Mouse (Mus musculus) liver, embryonic 11.5 days (tissue): Measurements from ENCODE around the gene Naglu. TPM values are rescaled to one million over a fixed set of nuclear protein-coding genes. Genes with fewer than 3 reads are reported as not detected.

Source experiments
- ATAC-seq: fragments of 200-750 bp; cut with Nextera tagmentation; replicated peaks from 2 replicates; pipeline ENCODE4 v1.8.0; 2017; ENCODE audit warnings: moderate number of reproducible peaks, mild to moderate bottlenecking, moderate TSS enrichment, moderate library complexity; ENCODE audit not compliant: low FRiP score
- DNase-seq: peaks from one replicate; pipeline ENCODE4 v3.0.0-alpha.2; 2017; ENCODE audit warnings: low spot score
- H3K27ac ChIP-seq: fragments of 300-500 bp; sonication (generic); 2 replicates; pipeline ENCODE4 v1.5.1; 2014; ENCODE audit warnings: mild to moderate bottlenecking, low read depth, low read length, control low read depth
- H3K27me3 ChIP-seq: fragments of 300-500 bp; sonication (generic); replicated peaks from 2 replicates; pipeline ENCODE4 v1.6.1; 2014; ENCODE audit warnings: low read length, mixed read lengths; ENCODE audit not compliant: control insufficient read depth, insufficient read depth
- H3K36me3 ChIP-seq: fragments of 300-500 bp; sonication (generic); 2 replicates; pipeline ENCODE4 v1.6.1; 2014; ENCODE audit warnings: mild to moderate bottlenecking, low read length, moderate library complexity, mixed read lengths; ENCODE audit not compliant: control insufficient read depth, insufficient read depth
- H3K4me1 ChIP-seq: fragments of 300-500 bp; sonication (generic); replicated peaks from 2 replicates; pipeline ENCODE4 v1.6.1; 2014; ENCODE audit warnings: low read length, mixed read lengths; ENCODE audit not compliant: control insufficient read depth, insufficient read depth
- H3K4me2 ChIP-seq: fragments of 300-500 bp; sonication (generic); 2 replicates; pipeline ENCODE4 v1.6.1; 2014; ENCODE audit warnings: mild to moderate bottlenecking, control low read depth, moderate library complexity
- H3K4me3 ChIP-seq: fragments of 300-500 bp; sonication (generic); 2 replicates; pipeline ENCODE4 v1.5.1; 2014; ENCODE audit warnings: low read depth, low read length, control low read depth
- H3K9ac ChIP-seq: fragments of 300-500 bp; sonication (generic); 2 replicates; pipeline ENCODE4 v1.6.1; 2014; ENCODE audit warnings: low read depth, low read length, control low read depth
- H3K9me3 ChIP-seq: fragments of 300-500 bp; sonication (generic); 2 replicates; pipeline ENCODE4 v1.6.1; 2016; ENCODE audit warnings: low read length, inconsistent platforms, mixed read lengths; ENCODE audit not compliant: control insufficient read depth
- WGBS: fragments of 180-500 bp; shearing (Covaris S2); extraction: QIAGEN DNeasy Blood & Tissue Kit; methylation state at CpG from one replicate; pipeline ENCODE4 v1.1.7; 2014; 5-methylcytosine and 5-hydroxymethylcytosine counted together
- polyA plus RNA-seq: library from polyadenylated mRNA; unstranded; fragments of >200 nt; fragmentation: Nextera tagmentation; extraction: Ambion mirVana; gene quantifications from 2 replicates; pipeline ENCODE4 v1.2.1, GENCODE M21; 2014

Gene Naglu
- polyA plus RNA-seq, 1 experiment from 2014 or later = 8.0 TPM

DNA sequence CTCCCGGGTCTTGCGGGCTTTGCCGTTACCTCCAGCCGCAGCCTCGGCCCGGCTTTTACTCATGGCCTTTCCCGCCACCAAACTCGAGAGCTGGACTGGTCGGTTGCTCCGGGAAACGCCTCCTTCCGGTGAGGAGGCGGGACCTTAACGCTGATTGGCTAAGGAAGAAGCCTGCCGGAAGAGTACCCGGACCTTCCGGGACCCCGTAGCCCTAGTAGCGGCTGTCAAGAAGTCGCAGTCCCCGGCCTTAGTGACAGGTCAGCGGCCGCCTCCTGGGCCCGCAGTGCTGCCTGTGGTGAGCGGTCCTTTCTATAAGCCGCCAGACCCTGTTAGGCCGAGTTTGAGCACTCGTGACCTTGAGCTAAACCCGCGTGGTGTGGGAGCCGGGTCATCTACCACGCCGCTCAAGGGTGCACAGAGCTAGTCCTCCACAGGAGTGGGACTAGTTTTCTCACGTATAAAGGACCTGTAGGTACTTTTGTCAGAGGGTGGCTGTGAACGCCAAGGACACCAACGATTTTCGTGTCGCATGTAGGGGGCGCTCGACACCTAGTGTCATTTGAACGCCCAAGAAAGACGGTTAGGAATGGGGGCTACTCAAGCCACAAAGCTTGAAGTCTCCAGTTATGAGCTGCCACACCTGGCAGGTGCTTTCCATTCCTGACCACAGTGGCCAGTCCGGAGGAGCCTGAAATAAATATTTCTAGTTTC lies 25.7 kb downstream of the Naglu start, which contains the start of gene Psmc3ip:
Gene Psmc3ip (minus strand): TSS at position 123 of the 711 bp plus-strand sequence.
- peak; percentile 92 for DNase-seq
- under 1% methylated on average over 43 of the region's 43 CpGs for WGBS
- Histone ChIP-seq H3K27me3 (no peaks in the 10 kb centered on the region), H3K4me2 (peak within 1 kb of the TSS; percentile 96), H3K9me3 (no peaks in the 10 kb centered on the region), H3K9ac (peak within 1 kb of the TSS; percentile 82), H3K4me3 (peak within 1 kb of the TSS; percentile 62), H3K4me1 (peaks cover 8% of the 10 kb centered on the region), H3K27ac (peak within 1 kb of the TSS; percentile 86), H3K36me3 (peaks cover 53% of the 10 kb centered on the region)
- peak; percentile 97 for ATAC-seq

DNA sequence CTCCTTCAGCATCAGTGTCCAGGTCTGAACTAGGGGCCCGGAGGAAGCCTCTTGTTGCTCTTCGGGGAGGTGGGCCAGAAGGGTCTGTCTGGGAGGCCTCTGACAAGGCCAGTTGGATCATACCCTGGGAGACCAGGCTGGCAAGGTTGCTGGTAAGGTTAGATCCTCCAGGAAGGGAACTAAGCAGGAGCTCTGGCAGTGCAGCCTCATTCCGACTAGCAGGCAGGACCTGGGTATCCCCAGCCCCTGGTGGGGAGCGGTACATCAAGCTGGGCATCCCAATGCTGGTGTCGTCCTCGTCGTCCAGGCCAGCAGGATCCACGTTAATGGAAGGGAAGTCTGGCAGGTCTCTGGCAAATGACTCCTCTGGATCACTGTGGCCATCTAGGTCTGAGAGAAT lies 28.4 kb downstream of the Naglu start:
- no peak overlapping the region for H3K4me3 ChIP-seq
- 91% methylated on average over 8 of the region's 8 CpGs for WGBS
- H3K9me3 ChIP-seq = no peaks in the 10 kb centered on the region
- H3K4me2 ChIP-seq = no peak overlapping the region
- H3K4me1 ChIP-seq = peaks cover 5% of the 10 kb centered on the region
- DNase-seq (no peak), ATAC-seq (no peak)
- H3K9ac ChIP-seq = no peak overlapping the region
- H3K27me3 ChIP-seq = no peaks in the 10 kb centered on the region
- H3K27ac ChIP-seq = no peak overlapping the region
- peaks cover 43% of the 10 kb centered on the region for H3K36me3 ChIP-seq

DNA sequence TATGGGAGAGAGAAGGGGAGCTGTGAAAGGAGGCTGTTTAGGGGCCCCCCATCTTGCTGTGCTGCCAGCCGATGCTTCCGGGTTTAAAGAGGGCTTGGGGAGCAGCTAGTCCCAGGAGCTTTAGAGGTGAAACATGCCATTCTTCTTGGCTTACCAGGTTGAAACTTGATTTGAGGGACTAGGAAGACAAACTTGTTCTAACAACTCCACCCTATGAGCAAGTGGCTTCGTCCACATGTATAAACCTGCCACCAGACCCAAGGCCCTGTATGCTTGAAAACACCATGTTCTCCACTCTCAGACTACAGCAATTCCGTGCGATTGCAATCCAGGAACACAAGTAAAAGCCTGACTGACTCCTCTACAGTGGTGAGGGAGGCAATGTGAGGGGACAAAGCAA lies 33.2 kb downstream of the Naglu start:
- Histone ChIP-seq H3K9ac (no peak overlapping the region), H3K36me3 (peaks cover 35% of the 10 kb centered on the region), H3K4me1 (no peaks in the 10 kb centered on the region), H3K27me3 (no peaks in the 10 kb centered on the region), H3K9me3 (no peaks in the 10 kb centered on the region), H3K4me2 (no peak overlapping the region), H3K27ac (no peak overlapping the region), H3K4me3 (no peak overlapping the region)
- 88% methylated on average over 5 of the region's 5 CpGs for WGBS
- no peak for DNase-seq
- ATAC-seq = no peak

DNA sequence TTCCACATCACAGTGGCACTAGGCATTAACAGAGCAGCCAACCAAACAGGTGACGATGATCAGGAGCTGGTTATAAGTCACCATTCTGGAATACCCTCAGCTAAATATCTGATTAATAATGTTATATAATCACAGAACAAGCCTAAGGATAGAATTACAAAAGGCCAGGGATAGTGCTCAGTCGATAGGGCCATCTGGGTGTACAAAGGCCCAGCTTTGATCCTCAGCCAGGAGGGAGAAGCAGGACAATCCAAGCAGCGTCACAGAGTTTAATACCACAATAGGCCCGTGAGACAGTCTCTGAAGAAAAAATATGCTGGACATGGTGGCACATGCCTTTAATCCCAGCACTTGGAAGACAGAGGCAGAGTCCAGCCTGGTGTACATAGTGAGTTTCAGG lies 39.5 kb downstream of the Naglu start:
- 89% methylated on average over 4 of the region's 4 CpGs for WGBS
- Histone ChIP-seq H3K4me2 (no peak overlapping the region), H3K27ac (no peak overlapping the region), H3K9ac (no peak overlapping the region), H3K27me3 (no peaks in the 10 kb centered on the region), H3K4me1 (no peaks in the 10 kb centered on the region), H3K4me3 (no peak overlapping the region), H3K9me3 (no peaks in the 10 kb centered on the region), H3K36me3 (peaks cover 8% of the 10 kb centered on the region; the same call in 1 of the 2 replicates)
- DNase-seq (no peak), ATAC-seq (no peak)

DNA sequence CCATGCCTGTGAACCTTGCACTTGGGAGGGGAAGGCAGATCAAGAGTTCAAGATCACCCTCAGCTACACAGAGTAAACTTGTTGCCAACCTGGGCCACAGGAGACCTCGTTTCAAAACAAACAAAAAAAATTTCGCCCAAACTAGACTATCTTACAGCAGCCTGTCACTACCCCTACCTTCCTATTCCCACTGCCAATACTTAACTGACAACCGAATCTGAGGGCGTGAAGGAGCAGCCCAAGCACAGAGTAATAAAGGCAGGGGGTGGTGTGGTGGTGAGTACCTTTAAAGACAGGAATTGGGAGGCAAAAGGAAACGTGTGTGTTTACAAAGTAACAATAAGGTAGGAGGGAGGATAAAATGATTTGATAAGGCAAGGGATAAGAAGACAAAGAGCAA lies 40.9 kb downstream of the Naglu start:
- Histone ChIP-seq H3K36me3 (peaks cover 4% of the 10 kb centered on the region; the same call in 1 of the 2 replicates), H3K4me2 (no peak overlapping the region), H3K9ac (no peak overlapping the region), H3K27me3 (no peaks in the 10 kb centered on the region), H3K27ac (no peak overlapping the region), H3K4me3 (no peak overlapping the region), H3K4me1 (no peaks in the 10 kb centered on the region), H3K9me3 (no peaks in the 10 kb centered on the region)
- ATAC-seq (no peak), DNase-seq (no peak)
- 57% methylated on average over 5 of the region's 5 CpGs for WGBS

GRCm38 (mm10) chr11:101111178-101111577 lies 41.4 kb downstream of the Naglu start:
- ATAC-seq (no peak), DNase-seq (no peak)
- no peak overlapping the region for H3K9ac ChIP-seq
- no peaks in the 10 kb centered on the region for H3K9me3 ChIP-seq
- H3K4me1 ChIP-seq = no peaks in the 10 kb centered on the region
- H3K4me2 ChIP-seq = no peak overlapping the region
- 90% methylated on average over 4 of the region's 4 CpGs for WGBS
- no peak overlapping the region for H3K27ac ChIP-seq
- H3K36me3 ChIP-seq = peaks cover 4% of the 10 kb centered on the region; the same call in 1 of the 2 replicates
- H3K27me3 ChIP-seq = no peaks in the 10 kb centered on the region
- no peak overlapping the region for H3K4me3 ChIP-seq

DNA sequence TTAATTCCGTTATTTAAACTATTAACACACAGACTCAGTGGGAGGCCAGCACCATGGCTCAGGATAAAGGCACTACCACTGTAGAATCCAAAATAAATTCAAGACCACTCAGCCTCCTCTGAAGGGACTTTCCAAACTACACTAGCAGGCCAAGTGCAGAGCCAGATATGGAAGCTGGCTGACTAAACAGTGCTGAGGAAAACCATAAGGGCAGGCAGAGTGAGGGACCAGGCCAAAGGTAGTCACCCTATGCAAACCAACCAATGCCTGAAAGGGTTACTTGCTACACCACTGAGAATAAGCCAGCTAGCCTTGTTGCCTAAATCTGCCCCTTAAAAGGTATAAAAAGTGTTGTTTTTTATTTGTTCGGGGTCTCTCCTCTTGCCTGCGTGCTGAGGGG lies 42.4 kb downstream of the Naglu start:
- ATAC-seq (no peak), DNase-seq (no peak)
- Histone ChIP-seq H3K27ac (no peak overlapping the region), H3K9ac (no peak overlapping the region), H3K4me3 (no peak overlapping the region), H3K4me2 (no peak overlapping the region), H3K27me3 (no peaks in the 10 kb centered on the region), H3K9me3 (no peaks in the 10 kb centered on the region), H3K36me3 (peaks cover 4% of the 10 kb centered on the region; the same call in 1 of the 2 replicates), H3K4me1 (peaks cover 2% of the 10 kb centered on the region; the same call in 1 of the 2 replicates)
- 92% methylated on average over 3 of the region's 3 CpGs for WGBS

- Histone ChIP-seq H3K27ac (no peak overlapping the region), H3K4me1 (peaks cover 12% of the 10 kb centered on the region), H3K27me3 (no peaks in the 10 kb centered on the region), H3K4me2 (no peak overlapping the region), H3K9ac (no peak overlapping the region), H3K4me3 (no peak overlapping the region), H3K36me3 (peaks cover 4% of the 10 kb centered on the region; the same call in 1 of the 2 replicates), H3K9me3 (no peaks in the 10 kb centered on the region)
- 88% methylated on average over 2 of the region's 2 CpGs for WGBS
- ATAC-seq (no peak), DNase-seq (no peak)
These were observed 45.8 kb downstream of the Naglu start for GRCm38 (mm10) chr11:101115564-101115963.

DNA sequence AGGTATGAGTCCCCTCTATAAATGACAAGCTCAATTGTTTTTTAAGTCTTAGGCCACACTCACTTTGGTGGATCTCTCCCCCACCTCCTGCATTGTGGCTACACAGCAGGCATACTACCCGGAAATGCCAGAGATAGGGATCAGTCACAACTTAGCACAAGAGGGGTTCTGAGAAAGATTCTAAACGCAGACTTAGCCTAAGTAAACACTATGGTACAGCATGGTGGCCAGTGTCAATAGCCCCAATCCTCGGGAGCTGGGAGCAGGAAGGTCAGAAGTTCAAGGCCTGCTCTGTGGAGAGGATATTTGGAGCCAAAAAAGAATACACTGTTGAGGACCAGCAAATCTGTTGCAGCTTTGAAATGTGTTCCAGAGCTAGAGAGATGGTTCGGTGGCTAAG lies 48.3 kb downstream of the Naglu start:
- no peak overlapping the region for H3K27ac ChIP-seq
- peak overlapping the region; percentile 83 for H3K4me2 ChIP-seq
- DNase-seq (no peak), ATAC-seq (no peak)
- H3K4me3 ChIP-seq = peak overlapping the region; percentile 98
- WGBS = 21% methylated on average over 4 of the region's 4 CpGs
- H3K36me3 ChIP-seq = no peaks in the 10 kb centered on the region
- peaks cover 18% of the 10 kb centered on the region for H3K4me1 ChIP-seq
- peak overlapping the region; percentile 90; the same call in 1 of the 2 replicates for H3K9ac ChIP-seq
- no peaks in the 10 kb centered on the region for H3K27me3 ChIP-seq
- H3K9me3 ChIP-seq = no peaks in the 10 kb centered on the region
